Mouse (Mus musculus) stomach, embryonic 16.5 days (tissue): ENCODE data around the gene Gatm. TPM values are rescaled to one million over a fixed set of nuclear protein-coding genes. Genes with fewer than 3 reads are reported as not detected.
A peak's percentile ranks its signal among the peaks of the same experiment; 100 is the strongest.

Experiments
- ATAC-seq: fragments of 200-750 bp; cut with Nextera tagmentation; 2 replicates; pipeline ENCODE4 v1.8.0; 2017; ENCODE audit warnings: moderate number of reproducible peaks, moderate TSS enrichment; ENCODE audit not compliant: insufficient read depth, low FRiP score
- H3K27ac ChIP-seq: fragments of 300-500 bp; sonication (generic); 2 replicates; pipeline ENCODE4 v1.5.1; 2014; ENCODE audit warnings: low read length
- H3K27me3 ChIP-seq: fragments of 300-500 bp; sonication (generic); 2 replicates; pipeline ENCODE4 v1.6.1; 2014; ENCODE audit warnings: low read length, control low read depth, mixed read lengths; ENCODE audit not compliant: control insufficient read depth, insufficient read depth
- H3K36me3 ChIP-seq: fragments of 300-500 bp; sonication (generic); 2 replicates; pipeline ENCODE4 v1.6.1; 2014; ENCODE audit warnings: low read length; ENCODE audit not compliant: control insufficient read depth, insufficient read depth
- H3K4me1 ChIP-seq: fragments of 300-500 bp; sonication (generic); 2 replicates; pipeline ENCODE4 v1.6.1; 2014; ENCODE audit warnings: low read length, control low read depth, mixed read lengths; ENCODE audit not compliant: control insufficient read depth, insufficient read depth
- H3K4me2 ChIP-seq: fragments of 300-500 bp; sonication (generic); 2 replicates; pipeline ENCODE4 v1.6.1; 2014; ENCODE audit warnings: low read depth, low read length, mixed read lengths
- H3K4me3 ChIP-seq: fragments of 300-500 bp; sonication (generic); replicated peaks from 2 replicates; pipeline ENCODE4 v1.5.1; 2014; ENCODE audit warnings: mild to moderate bottlenecking, low read length
- H3K9ac ChIP-seq: fragments of 300-500 bp; sonication (generic); 2 replicates; pipeline ENCODE4 v1.6.1; 2014; ENCODE audit warnings: low read length
- H3K9me3 ChIP-seq: fragments of 300-500 bp; sonication (generic); replicated peaks from 2 replicates; pipeline ENCODE4 v1.6.1; 2016; ENCODE audit warnings: low read length, control low read depth; ENCODE audit not compliant: control insufficient read depth
- WGBS: fragments of 180-500 bp; shearing (Covaris S2); extraction: QIAGEN DNeasy Blood & Tissue Kit; methylation state at CpG from one replicate; pipeline ENCODE4 v1.1.7; 2014; 5-methylcytosine and 5-hydroxymethylcytosine counted together
- polyA plus RNA-seq: library from polyadenylated mRNA; unstranded; fragments of >200 nt; fragmentation: Nextera tagmentation; extraction: Ambion mirVana; gene quantifications from 2 replicates; pipeline ENCODE4 v1.2.1, GENCODE M21; 2015

Gene Gatm
- polyA plus RNA-seq, 1 experiment from 2014 or later = 47.0 TPM

- WGBS = 76% methylated on average over 1 of the region's 1 CpGs
- H3K4me3 ChIP-seq = no peak overlapping the region
- no peaks in the 10 kb centered on the region for H3K4me1 ChIP-seq
- H3K9me3 ChIP-seq = no peaks in the 10 kb centered on the region
- no peaks in the 10 kb centered on the region for H3K27me3 ChIP-seq
- no peaks in the 10 kb centered on the region for H3K36me3 ChIP-seq
- no peak for ATAC-seq
- H3K4me2 ChIP-seq = no peak overlapping the region
- no peak overlapping the region for H3K27ac ChIP-seq
- no peak overlapping the region for H3K9ac ChIP-seq
These were observed 20.8 kb downstream of the Gatm start for GRCm38 (mm10) chr2:122590351-122590750.

GRCm38 (mm10) chr2:122587861-122588519 lies 23.1 kb downstream of the Gatm start:
- H3K9me3 ChIP-seq = no peaks in the 10 kb centered on the region
- WGBS = 80% methylated on average over 8 of the region's 8 CpGs
- ATAC-seq = no peak
- H3K4me1 ChIP-seq = no peaks in the 10 kb centered on the region
- no peak overlapping the region for H3K9ac ChIP-seq
- no peaks in the 10 kb centered on the region for H3K27me3 ChIP-seq
- H3K27ac ChIP-seq = no peak overlapping the region
- no peak overlapping the region for H3K4me3 ChIP-seq
- no peaks in the 10 kb centered on the region for H3K36me3 ChIP-seq
- H3K4me2 ChIP-seq = no peak overlapping the region

- ATAC-seq = no peak
- WGBS = 65% methylated on average over 3 of the region's 3 CpGs
- no peaks in the 10 kb centered on the region for H3K4me1 ChIP-seq
These were observed 24.8 kb downstream of the Gatm start for GRCm38 (mm10) chr2:122586258-122586657.

GRCm38 (mm10) chr2:122582324-122582723 lies 28.8 kb downstream of the Gatm start:
- no peak overlapping the region for H3K27ac ChIP-seq
- no peak for ATAC-seq

More at GRCm38 (mm10) chr2:122586258-122586657, 24.8 kb downstream of the Gatm start:
- no peaks in the 10 kb centered on the region for H3K36me3 ChIP-seq
- H3K4me2 ChIP-seq = no peak overlapping the region
- no peak overlapping the region for H3K9ac ChIP-seq
- H3K4me3 ChIP-seq = no peak overlapping the region
- H3K9me3 ChIP-seq = no peaks in the 10 kb centered on the region
- H3K27me3 ChIP-seq = no peaks in the 10 kb centered on the region
- no peak overlapping the region for H3K27ac ChIP-seq

GRCm38 (mm10) chr2:122581361-122582017 lies 29.6 kb downstream of the Gatm start:
- H3K27me3 ChIP-seq = no peaks in the 10 kb centered on the region
- no peaks in the 10 kb centered on the region for H3K9me3 ChIP-seq
- no peak overlapping the region for H3K9ac ChIP-seq
- WGBS = 53% methylated on average over 3 of the region's 3 CpGs
- H3K4me3 ChIP-seq = no peak overlapping the region
- H3K36me3 ChIP-seq = no peaks in the 10 kb centered on the region
- H3K27ac ChIP-seq = peak overlapping the region; percentile 1; the same call in 1 of the 2 replicates
- H3K4me2 ChIP-seq = no peak overlapping the region
- H3K4me1 ChIP-seq = no peaks in the 10 kb centered on the region
- no peak for ATAC-seq

More at GRCm38 (mm10) chr2:122582324-122582723, 28.8 kb downstream of the Gatm start:
- Histone ChIP-seq H3K4me1 (no peaks in the 10 kb centered on the region), H3K9ac (no peak overlapping the region), H3K36me3 (no peaks in the 10 kb centered on the region), H3K4me2 (no peak overlapping the region), H3K4me3 (no peak overlapping the region), H3K27me3 (no peaks in the 10 kb centered on the region), H3K9me3 (no peaks in the 10 kb centered on the region)
- 86% methylated on average over 3 of the region's 3 CpGs for WGBS

GRCm38 (mm10) chr2:122580426-122580825 lies 30.7 kb downstream of the Gatm start:
- H3K9ac ChIP-seq = no peak overlapping the region
- H3K27me3 ChIP-seq = no peaks in the 10 kb centered on the region
- WGBS = 50% methylated on average over 10 of the region's 10 CpGs
- ATAC-seq = no peak
- H3K4me3 ChIP-seq = no peak overlapping the region
- no peak overlapping the region for H3K4me2 ChIP-seq
- H3K9me3 ChIP-seq = no peaks in the 10 kb centered on the region
- no peak overlapping the region for H3K27ac ChIP-seq
- H3K4me1 ChIP-seq = no peaks in the 10 kb centered on the region
- no peaks in the 10 kb centered on the region for H3K36me3 ChIP-seq

- H3K36me3 ChIP-seq = no peaks in the 10 kb centered on the region
- H3K27me3 ChIP-seq = no peaks in the 10 kb centered on the region
- H3K4me3 ChIP-seq = no peak overlapping the region
- H3K4me2 ChIP-seq = no peak overlapping the region
- H3K27ac ChIP-seq = no peak overlapping the region
- H3K9me3 ChIP-seq = no peaks in the 10 kb centered on the region
- 79% methylated on average over 1 of the region's 1 CpGs for WGBS
- H3K4me1 ChIP-seq = no peaks in the 10 kb centered on the region
- no peak for ATAC-seq
- H3K9ac ChIP-seq = no peak overlapping the region
These were observed 33.8 kb downstream of the Gatm start for GRCm38 (mm10) chr2:122577316-122577715.

- no peaks in the 10 kb centered on the region for H3K36me3 ChIP-seq
- no peak overlapping the region for H3K4me3 ChIP-seq
- H3K4me2 ChIP-seq = peak overlapping the region; percentile 29; the same call in 1 of the 2 replicates
- H3K27ac ChIP-seq = no peak overlapping the region
- H3K9me3 ChIP-seq = no peaks in the 10 kb centered on the region
- H3K27me3 ChIP-seq = no peaks in the 10 kb centered on the region
- no peaks in the 10 kb centered on the region for H3K4me1 ChIP-seq
- no peak overlapping the region for H3K9ac ChIP-seq
- 27% methylated on average over 5 of the region's 5 CpGs for WGBS
- no peak for ATAC-seq
These were observed 34.8 kb downstream of the Gatm start for GRCm38 (mm10) chr2:122576295-122576694.

- WGBS = 64% methylated on average over 11 of the region's 11 CpGs
- H3K36me3 ChIP-seq = no peaks in the 10 kb centered on the region
- ATAC-seq = no peak
- no peak overlapping the region for H3K9ac ChIP-seq
- H3K4me1 ChIP-seq = no peaks in the 10 kb centered on the region
- no peaks in the 10 kb centered on the region for H3K27me3 ChIP-seq
- H3K27ac ChIP-seq = no peak overlapping the region
- no peak overlapping the region for H3K4me2 ChIP-seq
- H3K4me3 ChIP-seq = no peak overlapping the region
- no peaks in the 10 kb centered on the region for H3K9me3 ChIP-seq
These were observed 35.6 kb downstream of the Gatm start for GRCm38 (mm10) chr2:122575470-122575869.
